26 mouse cellular contexts compared by ENCODE assay signal in the genomic region with DNA sequence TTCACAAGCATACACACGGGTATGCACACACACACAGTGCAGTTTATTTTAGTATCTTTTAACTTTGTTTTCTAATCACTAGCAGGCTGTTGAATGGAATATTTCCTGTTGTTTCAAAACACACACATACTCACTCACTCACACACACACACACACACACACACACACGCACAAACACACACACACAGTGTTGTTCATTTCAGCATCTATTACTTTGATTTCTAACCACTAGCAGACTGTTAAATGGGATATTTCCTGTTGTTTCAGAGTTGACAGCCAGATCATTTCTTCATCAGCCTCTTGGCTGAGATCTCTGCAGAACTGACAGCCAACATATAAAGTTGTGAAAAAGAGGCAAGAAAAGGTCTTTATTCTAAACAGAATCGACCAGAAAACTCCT.
"Had no signal": no experiment of that assay in that cellular context is flagged by ENCODE, and none has a peak within 500 bp of the region (broad histone marks: within the 10 kb centered on the region; RNA-seq: fewer than 3 reads in every experiment).

No protein-coding gene starts in this region.

- H3K27ac ChIP-seq: gastrocnemius, adult 2 months; heart, adult 2 months; heart, embryonic 15.5 days; hindbrain, embryonic 10.5 days; hindbrain, embryonic 12.5 days; hindbrain, embryonic 14.5 days; intestine, embryonic 15.5 days; layer of hippocampus, adult 2 months; left cerebral cortex, adult 2 months; limb, embryonic 10.5 days; limb, embryonic 12.5 days; liver, embryonic 13.5 days; liver, embryonic 15.5 days had no signal

- H3K36me3 ChIP-seq: heart, embryonic 12.5 days; heart, embryonic 15.5 days; hindbrain, embryonic 10.5 days; hindbrain, embryonic 12.5 days; intestine, embryonic 15.5 days; limb, embryonic 10.5 days; limb, embryonic 12.5 days; liver, embryonic 13.5 days; liver, embryonic 15.5 days had no signal

- DNase-seq: gastrocnemius, adult 2 months; gastrocnemius, postnatal 10 days; gastrocnemius, postnatal 25 days; heart, adult 2 months; heart, postnatal 14 days; heart, postnatal 4 days; kidney, adult 8-10 months; liver; liver, embryonic 13.5 days; liver, postnatal 0 days; lung, adult 2 months had no signal

- H3K9ac ChIP-seq: heart, embryonic 12.5 days; heart, embryonic 15.5 days; hindbrain, embryonic 12.5 days; hindbrain, embryonic 14.5 days; intestine, embryonic 15.5 days; limb, embryonic 12.5 days; liver, embryonic 13.5 days; liver, embryonic 15.5 days; liver, postnatal 0 days had no signal

- ATAC-seq: hindbrain, embryonic 16.5 days; inflammation-experienced regulatory T-cells, adult 6 months; intestine, embryonic 15.5 days; intestine, postnatal 0 days; liver, postnatal 0 days had no signal

- H3K4me3 ChIP-seq: gastrocnemius, adult 2 months; heart, adult 2 months; heart, embryonic 12.5 days; heart, embryonic 15.5 days; hindbrain, embryonic 10.5 days; hindbrain, embryonic 12.5 days; intestine, embryonic 15.5 days; layer of hippocampus, adult 2 months; left cerebral cortex, adult 2 months; limb, embryonic 10.5 days; limb, embryonic 12.5 days; liver, embryonic 13.5 days; liver, embryonic 15.5 days had no signal

- H3K27me3 ChIP-seq: heart, embryonic 12.5 days; heart, embryonic 15.5 days; hindbrain, embryonic 12.5 days; intestine, embryonic 15.5 days; limb, embryonic 12.5 days; liver, embryonic 13.5 days had no signal

- H3K9me3 ChIP-seq: heart, embryonic 12.5 days; heart, embryonic 15.5 days; hindbrain, embryonic 10.5 days; hindbrain, embryonic 12.5 days; intestine, embryonic 15.5 days; limb, embryonic 10.5 days; limb, embryonic 12.5 days; liver, embryonic 13.5 days; liver, embryonic 15.5 days had no signal

- H3K4me1 ChIP-seq: hindbrain, embryonic 10.5 days; hindbrain, embryonic 12.5 days; intestine, embryonic 15.5 days; limb, embryonic 10.5 days; limb, embryonic 12.5 days; liver, embryonic 13.5 days; liver, embryonic 15.5 days had no signal

- H3K4me2 ChIP-seq: heart, embryonic 12.5 days; heart, embryonic 15.5 days; hindbrain, embryonic 12.5 days; hindbrain, embryonic 14.5 days; intestine, embryonic 15.5 days; limb, embryonic 12.5 days; liver, embryonic 11.5 days; liver, embryonic 13.5 days; liver, embryonic 15.5 days had no signal
